Mouse (Mus musculus) embryonic fibroblast, embryonic 13.5 days (primary cell): ENCODE data around the gene Ift57.

ENCODE experiments used
- CTCF ChIP-seq: IDR thresholded peaks from 2 replicates; pipeline ENCODE4 v1.5.1; 2011; ENCODE audit warnings: mild to moderate bottlenecking, control low read depth, low read length, moderate library complexity, borderline replicate concordance; ENCODE audit not compliant: insufficient read depth
- POLR2A ChIP-seq: IDR thresholded peaks from 2 replicates; pipeline ENCODE4 v1.6.1; 2011; ENCODE audit warnings: low read depth, mild to moderate bottlenecking, control low read depth, low read length, moderate library complexity

GRCm38 (mm10) chr16:49776981-49777380 is 77.9 kb downstream of the Ift57 start:
- TF ChIP-seq CTCF: no peak
- TF ChIP-seq POLR2A: no peak
